Mouse (Mus musculus) ES-Bruce4 (cell line): ENCODE results near the gene Tsc22d1. TPM values are rescaled to one million over a fixed set of nuclear protein-coding genes. Genes with fewer than 3 reads are reported as not detected.

Source experiments
- H3K27ac ChIP-seq: 2 replicates; pipeline ENCODE4 v1.5.1; 2012; ENCODE audit warnings: low read length, inconsistent platforms; ENCODE audit not compliant: insufficient read depth
- H3K27me3 ChIP-seq: 2 replicates; pipeline ENCODE4 v1.6.1; 2012; ENCODE audit warnings: mild to moderate bottlenecking, low read length, inconsistent platforms; ENCODE audit not compliant: control insufficient read depth, poor library complexity, insufficient read depth, severe bottlenecking
- H3K36me3 ChIP-seq: 2 replicates; pipeline ENCODE4 v1.6.1; 2012; ENCODE audit warnings: inconsistent platforms, mild to moderate bottlenecking, low read length, moderate library complexity; ENCODE audit not compliant: control insufficient read depth, poor library complexity, insufficient read depth, severe bottlenecking
- H3K4me1 ChIP-seq: one replicate; pipeline ENCODE4 v1.8.1; 2011; ENCODE audit warnings: low read length; ENCODE audit not compliant: control insufficient read depth, insufficient read depth
- H3K4me3 ChIP-seq: 2 replicates; pipeline ENCODE4 v1.5.1; 2011; ENCODE audit warnings: low read depth, mild to moderate bottlenecking, low read length
- H3K9ac ChIP-seq: 2 replicates; pipeline ENCODE4 v1.6.1; 2012; ENCODE audit warnings: low read depth, mild to moderate bottlenecking, inconsistent platforms; ENCODE audit not compliant: poor library complexity, severe bottlenecking
- H3K9me3 ChIP-seq: replicated peaks from 2 replicates; pipeline ENCODE4 v1.6.1; 2012; ENCODE audit warnings: mild to moderate bottlenecking, low read length, inconsistent platforms; ENCODE audit not compliant: control insufficient read depth, poor library complexity, insufficient read depth, severe bottlenecking
- CTCF ChIP-seq: IDR thresholded peaks from one replicate; pipeline ENCODE4 v1.8.1; 2011; ENCODE audit warnings: low read depth, low read length
- EP300 ChIP-seq: IDR thresholded peaks from 2 replicates; pipeline ENCODE4 v1.6.1; 2011; ENCODE audit warnings: low read depth, low read length; ENCODE audit not compliant: insufficient read depth
- POLR2A ChIP-seq: IDR thresholded peaks from one replicate; pipeline ENCODE4 v1.8.1; 2011; ENCODE audit warnings: low read length; ENCODE audit not compliant: insufficient read depth
- polyA plus RNA-seq: library from polyadenylated mRNA; stranded (reverse); fragments of >200 nt; gene quantifications from 2 replicates; pipeline ENCODE4 v1.2.4, GENCODE M21; 2011; ENCODE audit warnings: low read depth; ENCODE audit not compliant: missing spikeins, insufficient read depth, insufficient read length

The Tsc22d1 gene
- polyA plus RNA-seq, 1 experiment = 261 TPM

GRCm38 (mm10) chr14:76416366-76417040 lies 1.7 kb downstream of the Tsc22d1 start:
- Histone ChIP-seq H3K27ac (no peak overlapping the region), H3K36me3 (peaks cover 15% of the 10 kb centered on the region), H3K9ac (peak overlapping the region; percentile 100), H3K9me3 (no peaks in the 10 kb centered on the region), H3K27me3 (no peaks in the 10 kb centered on the region), H3K4me3 (peak overlapping the region; percentile 58), H3K4me1 (peaks cover 2% of the 10 kb centered on the region)
- TF ChIP-seq EP300 (no peak), POLR2A (no peak), CTCF (no peak)

- TF ChIP-seq CTCF (no peak), POLR2A (no peak), EP300 (no peak)
- Histone ChIP-seq H3K36me3 (peaks cover 15% of the 10 kb centered on the region), H3K9ac (no peak overlapping the region), H3K27ac (no peak overlapping the region), H3K9me3 (no peaks in the 10 kb centered on the region), H3K27me3 (no peaks in the 10 kb centered on the region), H3K4me1 (peaks cover 2% of the 10 kb centered on the region), H3K4me3 (0 out of 2 replicates have a peak overlapping the region, but pooled peaks have one; percentile 12)
Observed at GRCm38 (mm10) chr14:76417346-76417745, 2.6 kb downstream of the Tsc22d1 start.

- Histone ChIP-seq H3K36me3 (peaks cover 15% of the 10 kb centered on the region), H3K4me3 (no peak overlapping the region), H3K4me1 (peaks cover 3% of the 10 kb centered on the region)
Observed at GRCm38 (mm10) chr14:76420726-76421125, 6.0 kb downstream of the Tsc22d1 start.

GRCm38 (mm10) chr14:76421162-76421561 lies 6.4 kb downstream of the Tsc22d1 start:
- peaks cover 3% of the 10 kb centered on the region for H3K4me1 ChIP-seq
- no peak overlapping the region for H3K9ac ChIP-seq
- H3K27me3 ChIP-seq = no peaks in the 10 kb centered on the region
- H3K4me3 ChIP-seq = no peak overlapping the region
- TF ChIP-seq CTCF = no peak
- no peak for TF ChIP-seq EP300
- no peak for TF ChIP-seq POLR2A
- H3K9me3 ChIP-seq = no peaks in the 10 kb centered on the region
- peaks cover 15% of the 10 kb centered on the region for H3K36me3 ChIP-seq
- H3K27ac ChIP-seq = no peak overlapping the region

More at GRCm38 (mm10) chr14:76420726-76421125, 6.0 kb downstream of the Tsc22d1 start:
- Histone ChIP-seq H3K27ac (no peak overlapping the region), H3K9me3 (no peaks in the 10 kb centered on the region), H3K9ac (no peak overlapping the region), H3K27me3 (no peaks in the 10 kb centered on the region)
- TF ChIP-seq EP300 (no peak), POLR2A (no peak)

GRCm38 (mm10) chr14:76425422-76425821 lies 10.7 kb downstream of the Tsc22d1 start:
- Histone ChIP-seq H3K27me3 (no peaks in the 10 kb centered on the region), H3K36me3 (no peaks in the 10 kb centered on the region), H3K27ac (peak overlapping the region; percentile 78), H3K9ac (peak overlapping the region; percentile 56), H3K4me3 (peak overlapping the region; percentile 52), H3K4me1 (peaks cover 2% of the 10 kb centered on the region), H3K9me3 (no peaks in the 10 kb centered on the region)
- TF ChIP-seq CTCF (peak; percentile 60), POLR2A (no peak)

GRCm38 (mm10) chr14:76425986-76426530 lies 11.3 kb downstream of the Tsc22d1 start:
- H3K9ac ChIP-seq = peak overlapping the region; percentile 56
- H3K27ac ChIP-seq = peak overlapping the region; percentile 78
- peaks cover 2% of the 10 kb centered on the region for H3K4me1 ChIP-seq
- H3K4me3 ChIP-seq = peak overlapping the region; percentile 52
- no peaks in the 10 kb centered on the region for H3K27me3 ChIP-seq
- TF ChIP-seq EP300 (0 out of 2 replicates have a peak, but pooled peaks have one; percentile 19), CTCF (no peak), POLR2A (no peak)
- no peaks in the 10 kb centered on the region for H3K9me3 ChIP-seq
- H3K36me3 ChIP-seq = no peaks in the 10 kb centered on the region
